Mouse (Mus musculus) cerebellum, adult 2 months (tissue): ENCODE results near the gene Sirt4. TPM values are rescaled to one million over a fixed set of nuclear protein-coding genes. Genes with fewer than 3 reads are reported as not detected.

Source experiments
- DNase-seq, 2 experiments: peaks; one replicate each; pipeline ENCODE4 v3.0.0; 2021
- H3K27ac ChIP-seq: fragments of 200-500 bp; 2 replicates; pipeline ENCODE4 v1.5.1; 2012; ENCODE audit warnings: low read length, control low read depth, inconsistent platforms; ENCODE audit not compliant: insufficient read depth
- H3K27me3 ChIP-seq: fragments of 200-500 bp; 2 replicates; pipeline ENCODE4 v1.6.1; 2012; ENCODE audit warnings: inconsistent platforms, mild to moderate bottlenecking, low read length, moderate library complexity; ENCODE audit not compliant: control insufficient read depth, insufficient read depth
- H3K4me1 ChIP-seq: fragments of 200-500 bp; 2 replicates; pipeline ENCODE4 v1.6.1; 2011; ENCODE audit warnings: low read length; ENCODE audit not compliant: control insufficient read depth, insufficient read depth
- H3K4me3 ChIP-seq: fragments of 200-500 bp; replicated peaks from 2 replicates; pipeline ENCODE3; 2011; ENCODE audit warnings: mild to moderate bottlenecking, low read depth, low read length, control low read depth; ENCODE audit not compliant: insufficient read depth
- CTCF ChIP-seq: fragments of 200-500 bp; IDR thresholded peaks from 2 replicates; pipeline ENCODE4 v1.5.1; 2011; ENCODE audit warnings: low read depth, mild to moderate bottlenecking, control low read depth, low read length, moderate library complexity, borderline replicate concordance; ENCODE audit not compliant: insufficient read depth
- POLR2A ChIP-seq: fragments of 200-500 bp; IDR thresholded peaks from 2 replicates; pipeline ENCODE4 v1.6.1; 2011; ENCODE audit warnings: low read length, control low read depth, borderline replicate concordance; ENCODE audit not compliant: insufficient read depth
- WGBS: fragments of 180-500 bp; shearing (Covaris S2); methylation state at CpG from one replicate; pipeline ENCODE4 v1.1.7; 2018; 5-methylcytosine and 5-hydroxymethylcytosine counted together
- polyA plus RNA-seq: library from polyadenylated mRNA; depleted of rRNA; stranded (reverse); fragments of >200 nt; gene quantifications from 2 replicates; pipeline ENCODE4 v1.2.3, GENCODE M21; 2012

Sirt4 gene
- polyA plus RNA-seq, 1 experiment = 114 TPM

GRCm38 (mm10) chr5:115526456-115527202 is 42.1 kb upstream of the Sirt4 start:
- DNase-seq = peak in 1 of 2 experiments; percentile 47
- WGBS = 26% methylated on average over 17 of the region's 17 CpGs
- H3K27me3 ChIP-seq = no peaks in the 10 kb centered on the region
- H3K27ac ChIP-seq = peak overlapping the region; percentile 52; the same call in 1 of the 2 replicates
- TF ChIP-seq CTCF (no peak), POLR2A (no peak)
- no peak overlapping the region for H3K4me3 ChIP-seq
- peaks cover 88% of the 10 kb centered on the region for H3K4me1 ChIP-seq

DNA sequence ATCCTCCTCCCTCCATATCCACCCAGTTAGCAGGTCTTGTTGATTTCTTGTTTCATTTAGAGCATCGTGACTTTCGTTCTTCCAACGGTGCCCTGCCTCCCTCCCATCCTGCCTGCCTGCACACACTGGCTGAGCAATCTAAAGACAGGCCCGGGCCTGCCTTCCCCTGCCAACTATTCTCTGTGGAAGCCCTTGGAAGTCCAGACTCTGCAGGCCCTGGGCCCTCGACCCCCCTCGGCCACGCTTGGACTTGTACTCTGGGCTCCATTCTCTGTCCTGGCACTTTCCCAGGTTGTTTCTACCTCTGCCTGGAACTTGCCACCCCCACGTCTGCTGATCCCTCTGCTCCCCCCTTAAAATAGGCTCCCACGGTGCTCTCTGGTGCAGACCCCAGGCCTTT is 41.4 kb upstream of the Sirt4 start:
- peak overlapping the region; percentile 52 for H3K27ac ChIP-seq
- H3K4me3 ChIP-seq = no peak overlapping the region
- H3K4me1 ChIP-seq = peaks cover 88% of the 10 kb centered on the region
- no peaks in the 10 kb centered on the region for H3K27me3 ChIP-seq
- WGBS = 15% methylated on average over 9 of the region's 9 CpGs
- peak in 1 of 2 experiments; percentile 48 for DNase-seq
- TF ChIP-seq POLR2A (no peak), CTCF (no peak)

GRCm38 (mm10) chr5:115525416-115525815 is 40.9 kb upstream of the Sirt4 start:
- Histone ChIP-seq H3K4me1 (peaks cover 88% of the 10 kb centered on the region), H3K27ac (no peak overlapping the region), H3K27me3 (no peaks in the 10 kb centered on the region), H3K4me3 (no peak overlapping the region)
- DNase-seq = no peak
- TF ChIP-seq CTCF (no peak), POLR2A (no peak)
- WGBS = 46% methylated on average over 4 of the region's 4 CpGs

- TF ChIP-seq POLR2A = no peak
- TF ChIP-seq CTCF = no peak
- no peak overlapping the region for H3K27ac ChIP-seq
- H3K4me3 ChIP-seq = no peak overlapping the region
- H3K27me3 ChIP-seq = no peaks in the 10 kb centered on the region
- H3K4me1 ChIP-seq = peaks cover 86% of the 10 kb centered on the region
- DNase-seq = no peak
- 63% methylated on average over 12 of the region's 12 CpGs for WGBS
Measured at GRCm38 (mm10) chr5:115524471-115524870, 39.9 kb upstream of the Sirt4 start.

DNA sequence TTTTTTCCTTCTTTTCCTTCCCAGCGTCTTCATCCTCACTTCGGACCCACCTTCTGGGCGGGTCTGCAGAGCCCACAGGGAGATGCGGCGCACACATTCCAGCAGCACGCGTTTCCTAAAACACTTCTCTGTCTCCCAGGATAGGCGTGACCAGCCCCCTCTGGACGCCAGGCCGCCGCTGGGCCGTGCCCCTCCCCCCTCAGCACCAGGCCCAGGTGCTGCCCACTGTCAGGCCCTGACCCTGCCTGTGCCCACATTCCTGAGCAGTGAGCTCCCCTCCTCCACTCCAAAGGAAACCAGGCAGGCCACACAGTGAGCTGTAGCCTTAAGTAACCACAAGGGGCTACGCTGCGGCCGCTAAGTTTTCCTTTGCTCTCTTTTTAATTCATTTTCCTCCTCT is 39.4 kb upstream of the Sirt4 start:
- peaks cover 86% of the 10 kb centered on the region for H3K4me1 ChIP-seq
- WGBS = 47% methylated on average over 15 of the region's 15 CpGs
- H3K27ac ChIP-seq = no peak overlapping the region
- TF ChIP-seq CTCF = no peak
- TF ChIP-seq POLR2A = no peak
- DNase-seq = no peak
- no peaks in the 10 kb centered on the region for H3K27me3 ChIP-seq
- H3K4me3 ChIP-seq = no peak overlapping the region

GRCm38 (mm10) chr5:115522981-115523499 is 38.5 kb upstream of the Sirt4 start:
- TF ChIP-seq POLR2A (no peak), CTCF (no peak)
- no peak overlapping the region for H3K4me3 ChIP-seq
- WGBS = 72% methylated on average over 15 of the region's 15 CpGs
- H3K27ac ChIP-seq = no peak overlapping the region
- no peaks in the 10 kb centered on the region for H3K27me3 ChIP-seq
- H3K4me1 ChIP-seq = peaks cover 80% of the 10 kb centered on the region
- no peak for DNase-seq

DNA sequence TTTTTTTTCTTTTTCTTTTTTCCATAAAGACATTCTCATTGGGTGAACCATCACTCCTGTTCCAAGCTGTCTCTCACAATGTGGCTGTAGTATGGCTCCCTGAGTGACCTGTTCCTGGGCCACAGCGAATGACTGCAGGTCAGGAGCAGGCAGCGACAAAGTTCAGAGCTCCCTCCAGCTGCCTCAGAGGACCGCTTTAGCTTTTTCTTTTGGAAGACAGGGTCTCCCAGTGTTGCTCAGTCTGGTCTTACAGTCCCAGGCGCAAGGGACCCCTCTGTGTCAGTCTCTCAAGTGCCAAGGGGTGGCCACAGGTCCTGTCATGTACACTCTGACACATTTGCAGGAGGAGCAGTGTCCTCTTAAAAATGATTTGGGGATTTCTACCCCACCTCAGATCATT is 38.0 kb upstream of the Sirt4 start:
- peaks cover 76% of the 10 kb centered on the region for H3K4me1 ChIP-seq
- no peaks in the 10 kb centered on the region for H3K27me3 ChIP-seq
- no peak for DNase-seq
- no peak overlapping the region for H3K4me3 ChIP-seq
- no peak overlapping the region for H3K27ac ChIP-seq
- 89% methylated on average over 4 of the region's 4 CpGs for WGBS
- TF ChIP-seq CTCF (no peak), POLR2A (no peak)
